Mouse (Mus musculus) right cerebral cortex, postnatal 25 days (tissue): ENCODE measurements around the gene Zdhhc24.

Source experiments
- DNase-seq: peaks from one replicate; pipeline ENCODE4 v3.0.0; 2022

Gene Zdhhc24

DNA sequence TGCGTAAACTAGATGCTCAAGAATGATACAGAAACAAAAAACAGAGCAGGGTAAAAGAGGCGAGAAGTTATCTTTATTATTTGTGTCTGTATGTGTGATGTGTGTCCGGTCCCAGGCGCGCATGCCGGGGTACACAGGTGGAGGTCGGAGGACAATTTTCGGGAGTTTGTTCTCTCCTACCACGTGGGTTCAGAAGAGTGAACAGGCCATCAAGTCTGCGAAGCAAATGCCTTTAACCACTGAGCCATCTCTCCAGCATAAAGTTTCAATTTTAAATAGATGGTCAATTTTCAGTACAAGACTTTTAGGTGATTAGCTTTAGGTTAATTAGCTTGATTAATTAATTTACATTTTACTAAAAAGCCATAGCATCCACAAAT is 846 bp downstream of the Zdhhc24 start:
- DNase-seq, result no peak

DNA sequence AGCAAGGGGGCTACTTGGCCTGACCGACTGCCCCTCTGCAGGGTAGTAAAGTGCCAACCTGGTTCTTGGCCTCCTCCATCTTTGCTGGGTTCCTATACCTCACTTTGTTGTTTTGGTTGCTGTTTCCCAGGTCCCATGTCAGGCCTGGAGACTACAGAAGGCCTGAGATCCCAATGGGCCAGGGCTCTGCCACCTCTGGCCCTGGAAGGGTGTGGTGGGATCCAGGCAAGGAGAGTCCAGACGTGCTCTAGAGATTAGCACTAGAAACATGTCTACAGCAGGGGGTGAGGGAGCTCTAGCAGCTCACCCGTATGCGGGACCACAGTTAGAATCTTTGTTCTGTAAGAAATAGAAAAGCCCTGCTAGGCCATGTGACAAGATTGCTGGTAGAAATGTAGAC is 5.5 kb downstream of the Zdhhc24 start:
- no peak for DNase-seq

GRCm38 (mm10) chr19:4889791-4890190 is 11.3 kb downstream of the Zdhhc24 start:
- DNase-seq, result no peak

DNA sequence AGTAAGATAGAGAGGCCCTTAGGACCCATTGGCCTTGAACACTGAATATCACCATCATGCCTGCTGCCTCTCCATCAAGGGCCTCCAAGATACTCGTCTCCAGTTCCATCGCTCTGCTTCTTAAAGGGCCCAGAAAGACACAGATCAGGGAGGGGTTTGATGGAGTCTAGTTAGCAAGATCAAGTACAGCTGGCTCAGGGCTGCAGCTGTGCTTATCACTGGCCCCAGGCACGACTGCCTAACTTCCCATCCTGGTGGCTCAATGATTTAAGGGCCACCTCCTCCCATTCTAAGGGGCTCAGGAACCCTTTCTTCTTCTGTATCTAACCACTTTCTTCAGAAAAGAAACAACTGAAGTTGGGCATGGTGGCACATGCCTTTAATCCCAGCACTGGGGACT is 13.3 kb downstream of the Zdhhc24 start:
- no peak for DNase-seq

- DNase-seq, result no peak
Measured at GRCm38 (mm10) chr19:4896780-4897520, 18.5 kb downstream of the Zdhhc24 start.

- no peak for DNase-seq
Measured at GRCm38 (mm10) chr19:4898972-4899371, 20.5 kb downstream of the Zdhhc24 start.

DNA sequence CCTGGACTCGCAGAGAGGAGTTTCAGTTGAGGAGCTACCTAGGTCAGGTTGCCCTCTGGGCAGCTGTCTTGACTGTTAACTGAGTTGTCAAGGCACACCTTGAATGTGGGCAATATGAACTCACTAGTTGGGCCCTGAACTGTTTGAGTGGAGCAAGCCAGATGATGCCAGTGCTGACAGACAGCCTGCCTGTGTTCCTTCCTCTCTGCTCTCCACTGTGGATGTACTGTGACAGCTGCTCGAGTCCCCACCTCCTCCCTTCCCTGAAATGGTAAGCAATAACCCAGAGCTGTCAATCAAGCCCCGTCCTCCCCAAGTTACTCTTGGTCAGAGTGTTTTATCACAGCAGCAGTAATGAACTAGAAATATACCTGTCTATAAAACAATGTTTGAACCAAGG is 21.4 kb downstream of the Zdhhc24 start:
- no peak for DNase-seq

GRCm38 (mm10) chr19:4905979-4906794 is 27.7 kb downstream of the Zdhhc24 start, which contains the start of gene Bbs1:
TSS of gene Bbs1 (minus strand) at chr19:4906628.
- peak; percentile 79 for DNase-seq

DNA sequence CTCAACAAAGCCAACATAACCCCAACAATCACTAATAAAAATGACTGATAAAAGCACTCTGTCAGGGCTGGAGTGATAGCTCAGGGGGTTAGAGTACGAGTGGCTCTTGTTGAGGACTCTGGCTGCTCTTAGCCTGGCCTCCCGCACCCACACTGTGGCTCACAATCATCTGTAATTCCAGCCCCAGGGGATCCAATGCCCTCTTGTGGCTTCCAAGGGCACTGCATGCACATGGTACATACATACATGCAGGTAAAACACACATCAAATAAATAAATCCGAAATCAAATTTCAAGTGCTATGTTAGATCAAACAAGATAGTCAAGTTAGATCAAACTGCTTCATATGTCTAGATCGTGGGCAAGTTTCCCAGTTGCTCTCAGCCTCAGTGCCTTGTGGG is 29.6 kb downstream of the Zdhhc24 start:
- DNase-seq, result no peak

DNA sequence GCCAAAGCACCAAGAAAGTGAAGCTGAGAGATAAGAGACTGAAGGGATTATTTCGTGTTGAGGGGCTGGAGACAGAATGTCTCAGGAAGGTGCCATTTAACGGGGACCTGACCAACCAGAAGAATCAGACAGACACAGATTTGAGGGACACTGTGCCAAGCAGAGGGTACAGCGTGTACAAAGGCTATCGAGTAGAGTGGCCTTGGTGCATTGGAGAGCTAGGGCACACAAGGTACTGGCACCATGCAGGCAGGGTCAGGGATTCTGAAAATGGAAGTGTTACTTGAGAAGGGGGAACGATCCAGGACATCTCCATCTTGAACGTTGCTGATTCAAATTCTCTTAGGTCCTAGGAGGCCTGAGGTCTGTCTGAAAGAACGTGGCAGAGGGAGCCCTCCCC is 30.9 kb downstream of the Zdhhc24 start:
- no peak for DNase-seq

DNA sequence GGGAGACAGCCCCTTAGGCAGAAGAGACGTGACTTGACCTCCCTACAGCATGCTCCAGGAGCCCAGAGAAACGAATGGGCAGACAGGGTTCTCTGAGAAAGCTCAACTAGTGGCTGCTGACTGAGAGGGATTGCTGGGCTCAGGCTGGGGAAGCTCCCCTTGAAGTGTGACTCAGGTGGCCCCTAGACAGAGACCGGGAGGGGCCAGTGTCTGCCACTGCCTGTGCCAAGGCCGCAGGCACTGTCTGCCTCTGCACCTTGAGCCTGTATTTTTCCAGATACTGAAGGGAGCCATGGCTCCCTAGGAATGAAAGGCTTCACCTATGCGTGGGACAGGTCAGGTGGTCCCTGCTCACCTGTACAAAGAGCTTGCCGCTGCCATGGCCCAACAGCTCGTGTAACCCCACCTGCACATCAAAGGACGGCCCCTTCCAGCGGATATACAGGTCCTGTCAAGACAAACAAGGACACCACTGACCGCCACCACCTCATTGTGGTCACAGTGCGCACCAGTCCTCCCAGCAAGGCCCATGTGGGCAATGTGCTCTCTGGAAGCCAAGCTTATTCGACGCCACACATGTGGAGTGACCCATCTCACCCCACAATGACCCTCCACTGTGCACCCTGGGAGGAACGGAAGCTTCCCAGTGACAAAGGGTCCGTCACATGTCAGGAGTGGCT is 37.6 kb downstream of the Zdhhc24 start:
- no peak for DNase-seq

- DNase-seq, result no peak
Measured at GRCm38 (mm10) chr19:4916827-4917226, 38.4 kb downstream of the Zdhhc24 start.

DNA sequence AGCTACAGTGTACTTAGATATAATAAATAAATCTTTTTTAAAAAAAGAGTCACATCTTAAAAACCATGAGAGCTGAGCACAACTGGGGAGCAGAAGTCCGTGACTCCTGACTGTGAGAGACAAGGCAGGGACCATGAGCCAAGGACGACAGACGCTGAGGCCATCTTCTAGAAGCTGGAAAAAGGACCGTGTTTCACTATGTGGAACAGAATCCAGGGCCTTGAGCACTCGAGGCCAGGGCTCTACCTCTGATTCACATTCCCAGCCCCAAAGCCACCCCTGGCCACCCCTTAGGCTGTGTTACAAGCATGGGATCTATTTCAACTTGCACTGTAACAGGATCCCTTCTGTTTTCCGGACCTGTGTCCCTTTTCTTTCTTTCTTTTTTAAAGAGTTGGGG is 41.2 kb downstream of the Zdhhc24 start:
- DNase-seq, result no peak

- DNase-seq, result no peak
Measured at GRCm38 (mm10) chr19:4925121-4925860, 46.8 kb downstream of the Zdhhc24 start.

GRCm38 (mm10) chr19:4927904-4928531 is 49.5 kb downstream of the Zdhhc24 start, which contains the start of gene Dpp3:
TSS of gene Dpp3 (minus strand) at chr19:4928287.
- peak; percentile 98 for DNase-seq

DNA sequence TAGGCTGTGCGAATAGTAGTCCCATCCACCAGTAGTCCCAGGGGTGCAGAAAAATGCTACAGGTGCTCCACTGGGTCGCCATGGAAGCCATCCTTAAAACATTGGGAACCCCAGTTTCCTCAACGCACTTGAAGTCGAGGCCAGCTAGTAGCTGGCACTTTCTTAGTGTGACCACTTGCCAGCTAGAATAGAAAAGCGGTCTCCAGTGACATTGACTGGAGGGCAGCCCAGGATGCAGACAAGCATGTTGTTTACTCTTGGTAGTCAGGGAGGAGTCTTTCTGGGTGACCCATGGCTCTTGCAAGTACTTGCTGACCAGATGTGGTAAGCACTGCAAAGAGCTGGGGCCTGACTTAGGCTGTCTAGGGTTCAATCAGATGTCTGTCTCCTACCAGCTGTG is 50.3 kb downstream of the Zdhhc24 start:
- DNase-seq, result no peak
